Mouse (Mus musculus) midbrain, embryonic 14.5 days (tissue): ENCODE measurements around the gene Dusp2. TPM values are rescaled to one million over a fixed set of nuclear protein-coding genes. Genes with fewer than 3 reads are reported as not detected.

Experiments used
- ATAC-seq: fragments of 200-750 bp; cut with Nextera tagmentation; 2 replicates; pipeline ENCODE4 v1.8.0; 2017; ENCODE audit warnings: moderate number of reproducible peaks, moderate library complexity; ENCODE audit not compliant: low FRiP score, low TSS enrichment
- DNase-seq: peaks from one replicate; pipeline ENCODE4 v3.0.0-alpha.2; 2015
- H3K27ac ChIP-seq: fragments of 300-500 bp; sonication (generic); replicated peaks from 2 replicates; pipeline ENCODE4 v1.5.1; 2014; ENCODE audit warnings: mild to moderate bottlenecking, low read depth, low read length, moderate library complexity
- H3K27me3 ChIP-seq: fragments of 300-500 bp; sonication (generic); 2 replicates; pipeline ENCODE4 v1.6.1; 2014; ENCODE audit warnings: low read length, control low read depth, mixed read lengths; ENCODE audit not compliant: control insufficient read depth, insufficient read depth
- H3K36me3 ChIP-seq: fragments of 300-500 bp; sonication (generic); 2 replicates; pipeline ENCODE4 v1.6.1; 2014; ENCODE audit warnings: low read length, control low read depth; ENCODE audit not compliant: control insufficient read depth, insufficient read depth
- H3K4me1 ChIP-seq: fragments of 300-500 bp; sonication (generic); 2 replicates; pipeline ENCODE4 v1.6.1; 2014; ENCODE audit warnings: mild to moderate bottlenecking, antibody characterized with exemption, low read length, control low read depth; ENCODE audit not compliant: control insufficient read depth, insufficient read depth
- H3K4me2 ChIP-seq: fragments of 300-500 bp; sonication (generic); 2 replicates; pipeline ENCODE4 v1.6.1; 2014; ENCODE audit warnings: mild to moderate bottlenecking, low read length, moderate library complexity
- H3K4me3 ChIP-seq: fragments of 300-500 bp; sonication (generic); replicated peaks from 2 replicates; pipeline ENCODE4 v1.5.1; 2014; ENCODE audit warnings: low read depth, low read length
- H3K9ac ChIP-seq: fragments of 300-500 bp; sonication (generic); replicated peaks from 2 replicates; pipeline ENCODE4 v1.6.1; 2014; ENCODE audit warnings: mild to moderate bottlenecking, low read length, moderate library complexity
- H3K9me3 ChIP-seq: fragments of 300-500 bp; sonication (generic); 2 replicates; pipeline ENCODE4 v1.6.1; 2016; ENCODE audit warnings: low read length, control low read depth, mixed read lengths; ENCODE audit not compliant: control insufficient read depth
- WGBS: fragments of 180-500 bp; shearing (Covaris S2); extraction: QIAGEN DNeasy Blood & Tissue Kit; methylation state at CpG from one replicate; pipeline ENCODE4 v1.1.7; 2014; 5-methylcytosine and 5-hydroxymethylcytosine counted together
- polyA plus RNA-seq: library from polyadenylated mRNA; unstranded; fragments of >200 nt; fragmentation: Nextera tagmentation; extraction: Ambion mirVana; gene quantifications from 2 replicates; pipeline ENCODE4 v1.2.1, GENCODE M21; 2014

Dusp2 gene
- polyA plus RNA-seq, 1 experiment from 2014 or later = 10.1 TPM

DNA sequence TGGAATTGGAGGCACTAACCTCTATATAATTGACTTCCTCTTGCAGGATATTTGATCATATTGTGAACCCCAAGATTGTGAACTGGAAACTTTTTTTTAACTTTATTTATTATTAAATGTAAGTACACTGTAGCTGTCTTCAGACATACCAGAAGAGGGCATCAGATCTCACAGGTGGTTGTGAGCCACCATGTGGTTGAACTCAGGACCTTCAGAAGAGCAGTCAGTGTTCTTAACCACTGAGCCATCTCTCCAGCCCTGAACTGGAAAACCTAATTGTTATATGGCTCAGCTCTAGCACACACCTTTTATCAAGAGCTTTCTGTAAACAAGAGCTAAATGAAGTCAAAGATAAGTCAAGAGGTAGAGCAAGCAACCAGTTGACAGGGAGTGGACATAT lies 29.8 kb upstream of the Dusp2 start:
- Histone ChIP-seq H3K9ac (no peak overlapping the region), H3K4me1 (no peaks in the 10 kb centered on the region), H3K4me3 (no peak overlapping the region), H3K27ac (no peak overlapping the region), H3K27me3 (no peaks in the 10 kb centered on the region), H3K36me3 (peaks cover 4% of the 10 kb centered on the region; the same call in 1 of the 2 replicates), H3K9me3 (no peaks in the 10 kb centered on the region), H3K4me2 (no peak overlapping the region)
- ATAC-seq (no peak), DNase-seq (no peak)

- ATAC-seq = no peak
- Histone ChIP-seq H3K9ac (no peak overlapping the region), H3K27ac (no peak overlapping the region), H3K27me3 (no peaks in the 10 kb centered on the region), H3K9me3 (no peaks in the 10 kb centered on the region), H3K4me2 (no peak overlapping the region), H3K4me1 (no peaks in the 10 kb centered on the region), H3K36me3 (no peaks in the 10 kb centered on the region), H3K4me3 (no peak overlapping the region)
- no peak for DNase-seq
- 51% methylated on average over 3 of the region's 3 CpGs for WGBS
Measured at GRCm38 (mm10) chr2:127307179-127307578, 28.8 kb upstream of the Dusp2 start.

DNA sequence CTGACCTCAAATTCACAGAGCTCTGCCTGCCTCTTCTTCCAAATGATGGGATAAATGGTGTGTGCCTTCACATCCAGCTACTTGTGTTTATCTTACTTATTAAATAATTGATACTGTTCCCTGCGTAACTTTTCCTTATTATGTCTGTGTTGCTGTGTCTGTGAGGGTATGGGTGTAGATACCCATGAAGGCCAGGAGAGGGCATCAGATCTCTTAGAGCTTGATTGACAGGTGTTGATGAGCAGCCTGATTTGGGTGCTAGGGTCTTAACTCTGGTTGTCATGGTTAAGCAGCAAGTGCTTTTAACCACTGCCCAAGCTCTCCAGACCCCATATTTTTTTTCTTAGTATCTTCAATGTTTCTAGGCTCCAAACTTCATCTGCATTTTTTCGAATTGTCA lies 27.3 kb upstream of the Dusp2 start:
- no peak overlapping the region for H3K4me3 ChIP-seq
- no peaks in the 10 kb centered on the region for H3K9me3 ChIP-seq
- 87% methylated on average over 2 of the region's 2 CpGs for WGBS
- no peak for ATAC-seq
- no peaks in the 10 kb centered on the region for H3K4me1 ChIP-seq
- peak; percentile 6 for DNase-seq
- no peaks in the 10 kb centered on the region for H3K27me3 ChIP-seq
- no peak overlapping the region for H3K27ac ChIP-seq
- H3K9ac ChIP-seq = no peak overlapping the region
- no peak overlapping the region for H3K4me2 ChIP-seq
- no peaks in the 10 kb centered on the region for H3K36me3 ChIP-seq

DNA sequence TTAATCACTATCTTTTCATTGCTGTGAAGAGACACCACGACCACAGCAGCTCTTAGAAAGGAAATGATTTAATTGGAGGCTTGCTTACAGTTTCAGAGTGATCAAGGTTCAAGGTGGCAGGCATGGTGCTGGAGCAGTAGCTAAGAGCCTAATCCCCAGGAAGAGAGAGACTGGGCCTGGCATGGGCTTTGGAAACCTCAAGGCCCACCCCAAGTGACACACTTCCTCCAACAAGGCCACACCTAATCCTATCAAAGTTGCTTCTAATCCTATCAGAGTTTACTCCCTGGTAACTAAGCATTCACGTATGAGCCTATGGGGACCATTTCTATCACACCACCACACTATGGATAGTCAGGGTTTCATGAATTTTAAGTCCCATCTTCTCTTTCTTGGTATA lies 25.7 kb upstream of the Dusp2 start:
- no peak overlapping the region for H3K9ac ChIP-seq
- no peak overlapping the region for H3K27ac ChIP-seq
- DNase-seq = no peak
- WGBS = 43% methylated on average over 2 of the region's 2 CpGs
- H3K4me1 ChIP-seq = no peaks in the 10 kb centered on the region
- no peaks in the 10 kb centered on the region for H3K9me3 ChIP-seq
- no peak overlapping the region for H3K4me3 ChIP-seq
- no peaks in the 10 kb centered on the region for H3K36me3 ChIP-seq
- no peak for ATAC-seq
- no peak overlapping the region for H3K4me2 ChIP-seq
- no peaks in the 10 kb centered on the region for H3K27me3 ChIP-seq

GRCm38 (mm10) chr2:127310685-127311084 lies 25.3 kb upstream of the Dusp2 start:
- 92% methylated on average over 7 of the region's 7 CpGs for WGBS
- no peak for ATAC-seq
- Histone ChIP-seq H3K4me1 (no peaks in the 10 kb centered on the region), H3K27ac (no peak overlapping the region), H3K36me3 (no peaks in the 10 kb centered on the region), H3K4me3 (no peak overlapping the region), H3K27me3 (no peaks in the 10 kb centered on the region), H3K9ac (no peak overlapping the region), H3K4me2 (no peak overlapping the region), H3K9me3 (no peaks in the 10 kb centered on the region)
- DNase-seq = no peak

- Histone ChIP-seq H3K4me1 (no peaks in the 10 kb centered on the region), H3K9me3 (no peaks in the 10 kb centered on the region), H3K4me2 (no peak overlapping the region), H3K27ac (no peak overlapping the region), H3K9ac (no peak overlapping the region), H3K36me3 (no peaks in the 10 kb centered on the region), H3K4me3 (no peak overlapping the region), H3K27me3 (no peaks in the 10 kb centered on the region)
- WGBS = 87% methylated on average over 1 of the region's 1 CpGs
- ATAC-seq = no peak
- DNase-seq = no peak
Measured at GRCm38 (mm10) chr2:127311193-127311592, 24.8 kb upstream of the Dusp2 start.

DNA sequence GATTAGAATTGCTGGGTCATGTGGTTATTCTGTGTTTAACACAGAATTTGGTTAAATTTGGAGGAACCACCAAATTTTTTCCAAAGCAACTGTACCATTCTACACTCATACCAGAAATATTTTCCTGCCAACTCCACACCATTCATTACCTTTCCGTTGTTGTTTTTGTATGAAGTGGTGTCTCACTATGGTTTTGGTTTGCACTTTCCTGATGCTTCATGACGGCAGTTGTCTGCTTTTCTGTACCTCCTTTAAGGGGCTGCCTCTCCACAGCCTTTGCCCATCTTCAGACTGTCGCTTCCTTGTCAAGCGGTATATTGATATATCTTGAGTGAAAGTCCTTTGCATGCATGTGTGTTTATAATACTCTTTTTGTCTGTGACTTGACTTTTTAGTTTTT lies 23.2 kb upstream of the Dusp2 start:
- ATAC-seq = no peak
- no peak overlapping the region for H3K9ac ChIP-seq
- DNase-seq = no peak
- 93% methylated on average over 4 of the region's 4 CpGs for WGBS
- no peaks in the 10 kb centered on the region for H3K27me3 ChIP-seq
- H3K36me3 ChIP-seq = no peaks in the 10 kb centered on the region
- no peak overlapping the region for H3K4me2 ChIP-seq
- H3K4me1 ChIP-seq = no peaks in the 10 kb centered on the region
- no peak overlapping the region for H3K27ac ChIP-seq
- no peak overlapping the region for H3K4me3 ChIP-seq
- no peaks in the 10 kb centered on the region for H3K9me3 ChIP-seq

GRCm38 (mm10) chr2:127313878-127314277 lies 22.1 kb upstream of the Dusp2 start:
- Histone ChIP-seq H3K4me3 (no peak overlapping the region), H3K4me1 (no peaks in the 10 kb centered on the region), H3K27me3 (no peaks in the 10 kb centered on the region), H3K27ac (no peak overlapping the region), H3K4me2 (no peak overlapping the region), H3K9me3 (no peaks in the 10 kb centered on the region), H3K9ac (no peak overlapping the region), H3K36me3 (no peaks in the 10 kb centered on the region)
- ATAC-seq = no peak
- WGBS = 52% methylated on average over 4 of the region's 4 CpGs
- no peak for DNase-seq

- Histone ChIP-seq H3K9me3 (no peaks in the 10 kb centered on the region), H3K4me2 (no peak overlapping the region), H3K4me3 (no peak overlapping the region), H3K27ac (no peak overlapping the region), H3K9ac (no peak overlapping the region), H3K27me3 (no peaks in the 10 kb centered on the region), H3K36me3 (no peaks in the 10 kb centered on the region), H3K4me1 (no peaks in the 10 kb centered on the region)
- ATAC-seq = no peak
- DNase-seq = no peak
- WGBS = 77% methylated on average over 6 of the region's 6 CpGs
Measured at GRCm38 (mm10) chr2:127314467-127315154, 21.3 kb upstream of the Dusp2 start.
